Mouse (Mus musculus) stomach, postnatal 0 days (tissue): ENCODE results near the gene Zfand3. TPM values are rescaled to one million over a fixed set of nuclear protein-coding genes. Genes with fewer than 3 reads are reported as not detected.

Experiments used
- ATAC-seq: fragments of 200-750 bp; cut with Nextera tagmentation; 2 replicates; pipeline ENCODE4 v1.8.0; 2017; ENCODE audit not compliant: low FRiP score, low TSS enrichment
- DNase-seq: peaks from one replicate; pipeline ENCODE4 v3.0.0-alpha.2; 2016; ENCODE audit warnings: low spot score
- H3K27ac ChIP-seq: fragments of 300-500 bp; sonication (generic); replicated peaks from 2 replicates; pipeline ENCODE4 v1.5.1; 2014; ENCODE audit warnings: mild to moderate bottlenecking, control low read depth
- H3K27me3 ChIP-seq: fragments of 300-500 bp; sonication (generic); 2 replicates; pipeline ENCODE4 v1.6.1; 2014; ENCODE audit warnings: low read length; ENCODE audit not compliant: control insufficient read depth, insufficient read depth
- H3K36me3 ChIP-seq: fragments of 300-500 bp; sonication (generic); 2 replicates; pipeline ENCODE4 v1.6.1; 2014; ENCODE audit warnings: low read length, mixed read lengths; ENCODE audit not compliant: control insufficient read depth, insufficient read depth
- H3K4me1 ChIP-seq: fragments of 300-500 bp; sonication (generic); replicated peaks from 2 replicates; pipeline ENCODE4 v1.6.1; 2014; ENCODE audit warnings: antibody characterized with exemption; ENCODE audit not compliant: control insufficient read depth, insufficient read depth
- H3K4me2 ChIP-seq: fragments of 300-500 bp; sonication (generic); replicated peaks from 2 replicates; pipeline ENCODE4 v1.6.1; 2014; ENCODE audit warnings: low read depth, mild to moderate bottlenecking, control low read depth, moderate library complexity
- H3K4me3 ChIP-seq: fragments of 300-500 bp; sonication (generic); 2 replicates; pipeline ENCODE4 v1.5.1; 2014; ENCODE audit warnings: low read depth, low read length, control low read depth
- H3K9ac ChIP-seq: fragments of 300-500 bp; sonication (generic); 2 replicates; pipeline ENCODE4 v1.6.1; 2014; ENCODE audit warnings: mild to moderate bottlenecking, low read length, control low read depth, mixed read lengths
- H3K9me3 ChIP-seq: fragments of 300-500 bp; sonication (generic); 2 replicates; pipeline ENCODE4 v1.6.1; 2016; ENCODE audit warnings: low read length; ENCODE audit not compliant: control insufficient read depth
- CTCF ChIP-seq: IDR thresholded peaks from 2 replicates; pipeline ENCODE4 v1.5.1; 2016; ENCODE audit warnings: antibody characterized with exemption, low read depth, mild to moderate bottlenecking, moderate library complexity
- EP300 ChIP-seq: optimal IDR thresholded peaks from 2 replicates; pipeline ENCODE3; 2016; ENCODE audit warnings: antibody characterized with exemption
- WGBS: fragments of 180-500 bp; shearing (Covaris S2); extraction: QIAGEN DNeasy Blood & Tissue Kit; methylation state at CpG from one replicate; pipeline ENCODE4 v1.1.7; 2014; 5-methylcytosine and 5-hydroxymethylcytosine counted together
- polyA plus RNA-seq: library from polyadenylated mRNA; unstranded; fragments of >200 nt; fragmentation: Nextera tagmentation; extraction: Ambion mirVana; gene quantifications from 2 replicates; pipeline ENCODE4 v1.2.1, GENCODE M21; 2015

The Zfand3 gene
- polyA plus RNA-seq, 1 experiment from 2014 or later = 35.5 TPM

DNA sequence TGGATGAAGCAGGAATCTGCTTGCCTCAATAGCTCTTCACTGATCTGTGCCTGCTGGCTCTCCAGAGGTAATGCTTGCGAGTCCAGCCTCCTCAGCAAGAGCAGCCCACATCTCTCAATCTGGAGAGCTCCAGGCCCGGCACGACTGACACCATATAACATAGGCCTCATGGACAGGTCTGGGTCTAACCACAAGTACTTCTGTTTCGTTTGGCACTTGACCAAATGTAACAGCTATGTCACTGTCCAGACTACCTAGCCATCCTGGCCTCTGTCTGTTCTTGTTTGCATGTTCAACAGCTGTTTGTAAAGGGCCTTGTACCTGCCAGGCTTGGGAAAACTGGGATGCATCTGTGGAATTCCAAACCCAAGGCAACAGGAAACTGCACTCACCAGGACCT lies 230.8 kb downstream of the Zfand3 start:
- H3K27me3 ChIP-seq = no peaks in the 10 kb centered on the region
- H3K27ac ChIP-seq = no peak overlapping the region
- WGBS = 70% methylated on average over 4 of the region's 4 CpGs
- TF ChIP-seq EP300 (no peak), CTCF (no peak)
- H3K4me2 ChIP-seq = no peak overlapping the region
- no peak overlapping the region for H3K4me3 ChIP-seq
- H3K4me1 ChIP-seq = peaks cover 3% of the 10 kb centered on the region; the same call in 1 of the 2 replicates
- no peaks in the 10 kb centered on the region for H3K36me3 ChIP-seq
- H3K9me3 ChIP-seq = no peaks in the 10 kb centered on the region
- DNase-seq = no peak
- H3K9ac ChIP-seq = no peak overlapping the region
- ATAC-seq = no peak

DNA sequence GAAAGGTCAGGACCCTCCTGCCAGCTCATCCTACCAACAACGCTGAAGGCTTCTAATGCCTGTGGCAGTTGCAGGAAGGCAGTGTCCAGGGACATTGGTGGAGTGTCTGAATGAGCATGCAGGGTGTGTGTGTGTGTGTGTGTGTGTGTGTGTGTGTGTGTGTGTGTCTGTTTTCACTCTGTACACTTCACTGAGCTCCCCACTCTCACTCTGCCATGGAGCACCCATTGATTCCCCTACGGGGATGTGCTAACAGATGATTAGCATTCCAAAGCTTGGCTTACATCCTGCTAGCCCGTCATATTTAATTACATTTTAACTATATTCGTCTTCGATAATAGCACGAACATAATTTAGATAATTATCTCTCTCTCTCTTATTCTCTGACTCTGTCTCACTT lies 232.1 kb downstream of the Zfand3 start:
- Histone ChIP-seq H3K27me3 (no peaks in the 10 kb centered on the region), H3K9me3 (no peaks in the 10 kb centered on the region), H3K4me3 (no peak overlapping the region), H3K4me2 (no peak overlapping the region), H3K36me3 (no peaks in the 10 kb centered on the region), H3K9ac (no peak overlapping the region), H3K4me1 (0 out of 2 replicates have a peak, but pooled peaks cover 3% of the 10 kb centered on the region), H3K27ac (no peak overlapping the region)
- ATAC-seq (no peak), DNase-seq (no peak)
- WGBS = 69% methylated on average over 6 of the region's 6 CpGs
- no peak for TF ChIP-seq EP300
- TF ChIP-seq CTCF = no peak

DNA sequence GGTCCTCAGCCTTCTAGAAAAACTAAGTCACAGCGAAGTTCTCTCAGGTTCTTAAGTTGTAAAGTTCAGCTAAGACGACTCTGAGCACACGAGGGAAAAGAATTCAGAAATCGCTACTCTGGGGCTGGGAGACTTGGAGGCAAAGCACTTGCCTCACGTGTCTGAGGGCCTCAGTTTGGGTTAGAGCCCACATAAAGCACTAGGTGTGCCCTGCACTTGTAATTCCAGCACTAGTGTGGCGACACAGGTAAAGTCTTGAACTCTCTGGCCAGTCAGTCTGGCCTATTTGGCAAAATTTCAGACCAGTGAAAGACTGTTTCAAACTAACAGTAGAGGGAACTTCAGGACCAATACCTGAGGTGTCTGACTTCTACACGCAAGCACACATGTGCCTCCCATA lies 233.1 kb downstream of the Zfand3 start:
- H3K4me3 ChIP-seq = no peak overlapping the region
- TF ChIP-seq EP300 = no peak
- no peak for TF ChIP-seq CTCF
- ATAC-seq (no peak), DNase-seq (no peak)
- H3K9me3 ChIP-seq = no peaks in the 10 kb centered on the region
- no peak overlapping the region for H3K9ac ChIP-seq
- H3K4me2 ChIP-seq = no peak overlapping the region
- H3K36me3 ChIP-seq = no peaks in the 10 kb centered on the region
- no peak overlapping the region for H3K27ac ChIP-seq
- WGBS = 89% methylated on average over 7 of the region's 7 CpGs
- H3K27me3 ChIP-seq = no peaks in the 10 kb centered on the region
- H3K4me1 ChIP-seq = 0 out of 2 replicates have a peak, but pooled peaks cover 3% of the 10 kb centered on the region

DNA sequence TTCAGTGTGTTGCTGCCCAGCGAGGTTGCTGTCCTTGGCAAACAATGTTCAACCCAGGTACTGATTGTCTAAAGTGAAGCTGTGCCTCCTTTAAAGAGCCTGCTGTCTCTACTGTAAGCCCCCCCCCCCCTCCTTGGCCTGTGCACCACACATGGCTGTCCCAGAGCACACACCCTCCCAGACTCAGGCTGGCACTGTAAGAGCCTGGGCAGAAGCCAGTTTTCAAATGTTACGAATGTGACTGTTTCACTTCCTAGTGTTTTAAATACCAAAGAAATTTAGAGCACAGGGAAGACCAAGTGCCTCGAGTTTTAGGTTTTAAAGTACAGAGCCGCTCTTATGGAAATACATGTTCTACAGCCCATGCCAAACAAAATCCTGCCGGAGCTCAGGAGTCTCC lies 234.9 kb downstream of the Zfand3 start:
- Histone ChIP-seq H3K9ac (no peak overlapping the region), H3K4me1 (0 out of 2 replicates have a peak, but pooled peaks cover 3% of the 10 kb centered on the region), H3K4me2 (no peak overlapping the region), H3K9me3 (no peaks in the 10 kb centered on the region), H3K36me3 (no peaks in the 10 kb centered on the region), H3K27ac (no peak overlapping the region), H3K4me3 (no peak overlapping the region), H3K27me3 (no peaks in the 10 kb centered on the region)
- TF ChIP-seq CTCF (no peak), EP300 (no peak)
- no peak for DNase-seq
- no peak for ATAC-seq
- 47% methylated on average over 5 of the region's 5 CpGs for WGBS

DNA sequence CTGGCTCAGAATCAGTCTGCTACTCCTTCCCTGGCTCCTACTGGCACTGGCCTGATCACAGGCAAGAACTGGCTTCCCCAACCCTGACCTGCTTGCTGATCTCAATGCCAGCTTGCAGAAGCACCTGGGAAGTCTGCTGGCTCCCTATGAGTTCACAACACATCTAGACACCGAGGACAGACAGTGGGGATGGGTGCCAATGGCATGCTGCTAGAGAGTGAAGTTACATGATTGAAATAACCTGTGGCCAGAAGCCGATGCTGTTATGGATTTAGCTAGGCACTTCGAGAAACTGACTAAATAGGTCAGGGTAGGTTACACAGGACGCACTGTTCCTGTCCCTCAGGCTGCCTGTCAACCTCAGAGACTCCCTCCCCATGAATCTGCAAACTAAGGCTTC lies 236.1 kb downstream of the Zfand3 start:
- no peak overlapping the region for H3K4me3 ChIP-seq
- DNase-seq (no peak), ATAC-seq (no peak)
- no peaks in the 10 kb centered on the region for H3K27me3 ChIP-seq
- H3K4me1 ChIP-seq = 0 out of 2 replicates have a peak, but pooled peaks cover 3% of the 10 kb centered on the region
- no peaks in the 10 kb centered on the region for H3K36me3 ChIP-seq
- H3K9me3 ChIP-seq = no peaks in the 10 kb centered on the region
- H3K4me2 ChIP-seq = no peak overlapping the region
- 83% methylated on average over 4 of the region's 4 CpGs for WGBS
- TF ChIP-seq EP300 = no peak
- no peak for TF ChIP-seq CTCF
- no peak overlapping the region for H3K27ac ChIP-seq
- H3K9ac ChIP-seq = no peak overlapping the region

DNA sequence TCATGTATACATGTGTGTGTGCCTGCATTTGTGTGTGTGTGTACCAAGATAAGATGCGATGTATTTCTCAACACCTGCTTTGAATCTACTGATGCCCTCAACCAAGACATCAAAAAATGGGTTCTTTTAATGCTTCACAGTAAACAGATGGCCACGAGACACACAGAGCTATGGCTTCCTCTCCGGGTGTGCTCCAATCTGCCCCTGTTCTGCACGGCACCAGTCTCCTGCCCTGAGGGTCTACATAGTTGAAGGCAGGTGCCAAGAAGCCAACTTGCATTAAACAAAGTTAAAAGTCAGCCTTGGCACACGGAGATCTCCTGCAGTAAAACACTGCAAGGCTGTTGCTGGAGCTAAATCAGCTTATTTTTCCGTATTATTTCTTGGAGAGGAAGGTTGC lies 236.5 kb downstream of the Zfand3 start:
- WGBS = 71% methylated on average over 6 of the region's 6 CpGs
- H3K4me3 ChIP-seq = no peak overlapping the region
- no peak overlapping the region for H3K4me2 ChIP-seq
- no peak overlapping the region for H3K9ac ChIP-seq
- no peaks in the 10 kb centered on the region for H3K36me3 ChIP-seq
- no peak overlapping the region for H3K27ac ChIP-seq
- DNase-seq (no peak), ATAC-seq (no peak)
- 0 out of 2 replicates have a peak, but pooled peaks cover 3% of the 10 kb centered on the region for H3K4me1 ChIP-seq
- H3K27me3 ChIP-seq = no peaks in the 10 kb centered on the region
- TF ChIP-seq CTCF = no peak
- no peak for TF ChIP-seq EP300
- H3K9me3 ChIP-seq = no peaks in the 10 kb centered on the region
